ENCODE assay signal across 23 mouse cellular contexts in the genomic region with DNA sequence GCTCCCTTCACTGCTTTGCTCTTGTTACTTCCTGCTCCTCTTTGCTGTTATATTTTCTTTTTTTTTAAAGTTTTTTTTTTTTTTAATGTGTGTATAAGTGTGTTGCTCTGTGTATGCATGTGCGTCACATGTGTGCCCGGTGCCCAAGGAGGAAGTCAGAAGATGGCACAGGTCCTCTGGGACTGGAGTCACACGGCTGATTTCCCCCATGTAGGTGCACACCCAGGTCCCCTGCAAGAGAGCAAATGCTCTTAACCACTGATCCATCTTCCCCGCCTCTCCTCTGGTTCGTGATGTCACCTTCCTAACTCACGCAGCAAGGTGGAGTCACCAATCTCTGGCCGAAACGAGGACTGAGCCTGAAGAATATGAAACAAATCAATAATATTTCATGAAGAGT. TPM values are rescaled to one million over a fixed set of nuclear protein-coding genes. Genes with fewer than 3 reads are reported as not detected.
A peak's percentile ranks its signal among the peaks of the same experiment; 100 is the strongest.
DNase-seq lines count a peak whose midpoint lies in the region; ATAC-seq and TF ChIP-seq lines count a peak whose summit lies in the region.
"Had no signal": no experiment of that assay in that cellular context is flagged by ENCODE, and none has a peak within 500 bp of the region (broad histone marks: within the 10 kb centered on the region; RNA-seq: fewer than 3 reads in every experiment).

No protein-coding gene starts in this region.

- H3K27me3 ChIP-seq in heart, postnatal 0 days (ENCODE audit: control insufficient read depth, insufficient read depth, low read length): no peaks in the 10 kb centered on the region
- no peaks in the 10 kb centered on the region for H3K27me3 ChIP-seq in heart, embryonic 11.5 days (ENCODE audit: control insufficient read depth, insufficient read depth, low read length)
- no peaks in the 10 kb centered on the region for H3K27me3 ChIP-seq in hindbrain, embryonic 11.5 days (ENCODE audit: control insufficient read depth, insufficient read depth, low read length)
- H3K27me3 ChIP-seq: limb, embryonic 12.5 days had no signal

- H3K4me2 ChIP-seq in heart, postnatal 0 days (ENCODE audit: low read depth, low read length): no peak overlapping the region
- H3K4me2 ChIP-seq in heart, embryonic 11.5 days: no peak overlapping the region
- no peak overlapping the region for H3K4me2 ChIP-seq in hindbrain, embryonic 11.5 days (replicated peaks; ENCODE audit: low read depth, low read length)
- H3K4me2 ChIP-seq: limb, embryonic 12.5 days; liver, embryonic 11.5 days had no signal

- TF ChIP-seq POLR2A in bone marrow, adult 2 months (IDR thresholded peaks at IDR 0.05; ENCODE audit: borderline replicate concordance, control insufficient read depth, low read depth, low read length): no peak

- no peaks in the 10 kb centered on the region for H3K36me3 ChIP-seq in heart, postnatal 0 days (replicated peaks; ENCODE audit: control insufficient read depth, insufficient read depth, low read length)
- H3K36me3 ChIP-seq in heart, embryonic 11.5 days (ENCODE audit: control insufficient read depth, insufficient read depth, low read length): no peaks in the 10 kb centered on the region
- no peaks in the 10 kb centered on the region for H3K36me3 ChIP-seq in hindbrain, embryonic 11.5 days (ENCODE audit: control insufficient read depth, insufficient read depth, low read length)

- peaks cover 57% of the 10 kb centered on the region for H3K4me1 ChIP-seq in heart, postnatal 0 days (ENCODE audit: control insufficient read depth, insufficient read depth)
- peaks cover 20% of the 10 kb centered on the region for H3K4me1 ChIP-seq in heart, embryonic 11.5 days (ENCODE audit: control insufficient read depth, insufficient read depth, low read length)
- H3K4me1 ChIP-seq in bone marrow, adult 2 months (ENCODE audit: control insufficient read depth, insufficient read depth, low read length): peaks cover 10% of the 10 kb centered on the region
- H3K4me1 ChIP-seq in hindbrain, embryonic 11.5 days (replicated peaks; ENCODE audit: control insufficient read depth, insufficient read depth, low read length): no peaks in the 10 kb centered on the region

- H3K27ac ChIP-seq in heart, postnatal 0 days (ENCODE audit: low read depth): peak overlapping the region; percentile 49; the same call in 1 of the 2 replicates
- no peak overlapping the region for H3K27ac ChIP-seq in heart, embryonic 11.5 days (ENCODE audit: low read depth, low read length)
- H3K27ac ChIP-seq in bone marrow, adult 2 months (ENCODE audit: control insufficient read depth, insufficient read depth, low read depth, low read length, poor library complexity): peak overlapping the region; percentile 49
- H3K27ac ChIP-seq in hindbrain, embryonic 11.5 days (ENCODE audit: low read depth, low read length): no peak overlapping the region
- H3K27ac ChIP-seq: hindbrain, embryonic 10.5 days had no signal

- no peak for TF ChIP-seq CTCF in heart, postnatal 0 days (IDR thresholded peaks at IDR 0.05; ENCODE audit: low read depth)
- no peak for TF ChIP-seq CTCF in bone marrow, adult 2 months (IDR thresholded peaks at IDR 0.05; ENCODE audit: control insufficient read depth, insufficient read depth, low read length)

- H3K9ac ChIP-seq in heart, postnatal 0 days (replicated peaks; ENCODE audit: low read depth, low read length): no peak overlapping the region
- H3K9ac ChIP-seq in heart, embryonic 11.5 days (ENCODE audit: low read depth, low read length): no peak overlapping the region
- H3K9ac ChIP-seq in hindbrain, embryonic 11.5 days (ENCODE audit: low read depth, low read length): no peak overlapping the region
- H3K9ac ChIP-seq: limb, embryonic 12.5 days; liver, postnatal 0 days had no signal

- no peak for DNase-seq in heart, postnatal 0 days (ENCODE audit: low spot score)
- peak; percentile 35 for DNase-seq in CD4-positive helper T cell, adult 2 months (ENCODE audit: low read depth, low spot score)
- peak; percentile 55 to 72 for DNase-seq in spleen, adult 18-20 months
- DNase-seq in hindbrain, embryonic 11.5 days (ENCODE audit: low spot score): no peak
- DNase-seq in adrenal gland, adult 18-20 months (ENCODE audit: low spot score in 2 of 2): no peak
- no peak for DNase-seq in testis, postnatal 10 days (ENCODE audit: low spot score)
- DNase-seq: adrenal gland, postnatal 25 days; cerebellum, adult 9-10 months; kidney, adult 11 months; kidney, postnatal 4 days; liver, postnatal 0 days; lung, postnatal 10 days; midbrain, embryonic 14.5 days; right cerebral cortex, postnatal 14 days had no signal

- H3K4me3 ChIP-seq in heart, postnatal 0 days (ENCODE audit: low read depth, low read length): no peak overlapping the region
- no peak overlapping the region for H3K4me3 ChIP-seq in heart, embryonic 11.5 days (ENCODE audit: low read depth, low read length)
- H3K4me3 ChIP-seq in bone marrow, adult 2 months (replicated peaks; ENCODE audit: control insufficient read depth, low read depth, low read length): no peak overlapping the region
- H3K4me3 ChIP-seq in hindbrain, embryonic 11.5 days (ENCODE audit: low read depth, low read length): no peak overlapping the region
- H3K4me3 ChIP-seq: hindbrain, embryonic 10.5 days; limb, embryonic 12.5 days had no signal

- H3K9me3 ChIP-seq in heart, postnatal 0 days (replicated peaks; ENCODE audit: control insufficient read depth, low read length): no peaks in the 10 kb centered on the region
- H3K9me3 ChIP-seq in heart, embryonic 11.5 days (replicated peaks; ENCODE audit: control insufficient read depth, low read length): no peaks in the 10 kb centered on the region
- no peaks in the 10 kb centered on the region for H3K9me3 ChIP-seq in hindbrain, embryonic 11.5 days (ENCODE audit: control insufficient read depth, low read length)
- H3K9me3 ChIP-seq: hindbrain, embryonic 10.5 days had no signal

- ATAC-seq in heart, postnatal 0 days (ENCODE audit: insufficient read depth, low read depth): no peak
- ATAC-seq in heart, embryonic 11.5 days (replicated peaks; ENCODE audit: insufficient number of reproducible peaks, low FRiP score, low TSS enrichment): no peak
- ATAC-seq in hindbrain, embryonic 11.5 days (ENCODE audit: low FRiP score): no peak
- ATAC-seq: liver, postnatal 0 days had no signal

- 93% methylated on average over 8 of the region's 8 CpGs for WGBS in heart, postnatal 0 days
- 87% methylated on average over 8 of the region's 8 CpGs for WGBS in heart, embryonic 11.5 days (ENCODE audit: insufficient replicate concordance)
- 57% methylated on average over 8 of the region's 8 CpGs for WGBS in bone marrow, adult 2 months
- 92% methylated on average over 8 of the region's 8 CpGs for WGBS in hindbrain, embryonic 11.5 days

- no peak for TF ChIP-seq EP300 in heart, postnatal 0 days (IDR thresholded peaks at IDR 0.05; ENCODE audit: low read depth)

RNA-seq across cellular contexts. Expression of a gene that starts 22.7 kb away (rescaled TPM):
- total RNA-seq in heart, postnatal 0 days (2014; rRNA removed; ENCODE audit: low replicate concordance): 11.4 TPM in 1 of 2 replicates, not detected in the other
- polyA plus RNA-seq in heart, postnatal 0 days (2015; fragmentation: Nextera tagmentation; extraction: Ambion mirVana): 1.7 and 2.1 TPM in 2 replicates
- polyA plus RNA-seq in heart, embryonic 11.5 days (2014; fragmentation: Nextera tagmentation; extraction: Ambion mirVana): 0.82 and 1.3 TPM in 2 replicates
- 2.0 TPM in 1 of 2 replicates, not detected in the other for polyA plus RNA-seq in bone marrow, adult 2 months (2011; ENCODE audit: insufficient read depth, insufficient read length, low replicate concordance, missing spikeins)
- polyA plus RNA-seq in hindbrain, embryonic 11.5 days (2014; fragmentation: Nextera tagmentation; extraction: Ambion mirVana): 0.77 and 1.4 TPM in 2 replicates
- 1 to 10 TPM; 2.1 to 3.1 TPM for total RNA-seq in adrenal gland, adult 18-20 months (2021)

RNA-seq across cellular contexts. Expression of a gene that starts 31.1 kb away (rescaled TPM):
- 0.08 TPM in 1 of 2 replicates, not detected in the other for total RNA-seq in heart, postnatal 0 days (2014; rRNA removed; ENCODE audit: low replicate concordance)
- 0.15 and 0.43 TPM in 2 replicates for polyA plus RNA-seq in heart, postnatal 0 days (2015; fragmentation: Nextera tagmentation; extraction: Ambion mirVana)
- 0.08 TPM in 1 of 2 replicates, not detected in the other for polyA plus RNA-seq in heart, embryonic 11.5 days (2014; fragmentation: Nextera tagmentation; extraction: Ambion mirVana)
- not detected in 2 replicates for polyA plus RNA-seq in bone marrow, adult 2 months (2011; ENCODE audit: insufficient read depth, insufficient read length, low replicate concordance, missing spikeins)
- polyA plus RNA-seq in hindbrain, embryonic 11.5 days (2014; fragmentation: Nextera tagmentation; extraction: Ambion mirVana): 0.54 and 2.1 TPM in 2 replicates
- total RNA-seq in adrenal gland, adult 18-20 months (2021): not detected
- total RNA-seq: adrenal gland, postnatal 25 days; megakaryocyte progenitor cell, adult 5-6 weeks had no signal
- polyA plus RNA-seq: embryonic facial prominence, embryonic 11.5 days had no signal

RNA-seq across cellular contexts. Expression of a gene that starts 31.1 kb away (rescaled TPM):
- total RNA-seq in heart, postnatal 0 days (2014; rRNA removed; ENCODE audit: low replicate concordance): 27.2 and 30.1 TPM in 2 replicates
- 9.5 and 10.5 TPM in 2 replicates for polyA plus RNA-seq in heart, postnatal 0 days (2015; fragmentation: Nextera tagmentation; extraction: Ambion mirVana)
- 13.2 and 16.9 TPM in 2 replicates for polyA plus RNA-seq in heart, embryonic 11.5 days (2014; fragmentation: Nextera tagmentation; extraction: Ambion mirVana)
- polyA plus RNA-seq in bone marrow, adult 2 months (2011; ENCODE audit: insufficient read depth, insufficient read length, low replicate concordance, missing spikeins): 8.8 and 14.9 TPM in 2 replicates
- 10.0 and 12.2 TPM in 2 replicates for polyA plus RNA-seq in hindbrain, embryonic 11.5 days (2014; fragmentation: Nextera tagmentation; extraction: Ambion mirVana)
- total RNA-seq in adrenal gland, adult 18-20 months (2021): 10 to 100 TPM; 16.8 to 17.7 TPM

RNA-seq across cellular contexts. Expression of a gene that starts 33.3 kb away (rescaled TPM):
- total RNA-seq in heart, postnatal 0 days (2014; rRNA removed; ENCODE audit: low replicate concordance): 136 and 146 TPM in 2 replicates
- 127 and 140 TPM in 2 replicates for polyA plus RNA-seq in heart, postnatal 0 days (2015; fragmentation: Nextera tagmentation; extraction: Ambion mirVana)
- 82.6 and 84.0 TPM in 2 replicates for polyA plus RNA-seq in heart, embryonic 11.5 days (2014; fragmentation: Nextera tagmentation; extraction: Ambion mirVana)
- polyA plus RNA-seq in bone marrow, adult 2 months (2011; ENCODE audit: insufficient read depth, insufficient read length, low replicate concordance, missing spikeins): 24.8 and 34.2 TPM in 2 replicates
- polyA plus RNA-seq in hindbrain, embryonic 11.5 days (2014; fragmentation: Nextera tagmentation; extraction: Ambion mirVana): 105 and 116 TPM in 2 replicates
- total RNA-seq in adrenal gland, adult 18-20 months (2021): 100 to 1,000 TPM in 1 of 2 experiments, 10 to 100 TPM in 1; 82.8 to 101 TPM

RNA-seq across cellular contexts. Expression of a gene that starts 49.4 kb away (rescaled TPM):
- not detected in 2 replicates for total RNA-seq in heart, postnatal 0 days (2014; rRNA removed; ENCODE audit: low replicate concordance)
- polyA plus RNA-seq in heart, postnatal 0 days (2015; fragmentation: Nextera tagmentation; extraction: Ambion mirVana): 0.04 and 0.18 TPM in 2 replicates
- 0.16 and 0.18 TPM in 2 replicates for polyA plus RNA-seq in heart, embryonic 11.5 days (2014; fragmentation: Nextera tagmentation; extraction: Ambion mirVana)
- not detected in 2 replicates for polyA plus RNA-seq in bone marrow, adult 2 months (2011; ENCODE audit: insufficient read depth, insufficient read length, low replicate concordance, missing spikeins)
- polyA plus RNA-seq in hindbrain, embryonic 11.5 days (2014; fragmentation: Nextera tagmentation; extraction: Ambion mirVana): 0.36 and 0.37 TPM in 2 replicates
- total RNA-seq in adrenal gland, adult 18-20 months (2021): under 1 TPM in 1 of 2 experiments, not detected in 1; 0.10 TPM
- total RNA-seq: adrenal gland, postnatal 25 days; gastrocnemius, postnatal 4 days; megakaryocyte progenitor cell, adult 5-6 weeks had no signal
- polyA plus RNA-seq: embryonic facial prominence, embryonic 11.5 days; forebrain, embryonic 11.5 days; liver, postnatal 0 days had no signal

Comparison
In these comparisons a context has a peak if more than half of its experiments do, and no peak if none do; other contexts are left out.
1. H3K27ac ChIP-seq: peak in heart, postnatal 0 days (single experiment) and bone marrow, adult 2 months (single experiment); none in heart, embryonic 11.5 days (single experiment) and hindbrain, embryonic 11.5 days (single experiment).
2. DNase-seq: peak in CD4-positive helper T cell, adult 2 months (single experiment) and spleen, adult 18-20 months (2 of 2); none in heart, postnatal 0 days (single experiment), hindbrain, embryonic 11.5 days (single experiment), adrenal gland, adult 18-20 months (0 of 2) and testis, postnatal 10 days (single experiment).